Mouse (Mus musculus): ENCODE measurements around the gene Myadml2. TPM values are rescaled to one million over a fixed set of nuclear protein-coding genes. Genes with fewer than 3 reads are reported as not detected.

Gene Myadml2
- total and polyA plus RNA-seq, 3 experiments, result 0.68 TPM; not detected in 2

- no peak overlapping the region for H3K9ac ChIP-seq (ENCODE audit: insufficient read depth, low read depth)
- peaks cover 34% of the 10 kb centered on the region for H3K79me2 ChIP-seq (replicated peaks; ENCODE audit: control insufficient read depth, extremely low read depth, insufficient read depth, poor library complexity, severe bottlenecking)
- dilution Hi-C loops (cut with MboI; ENCODE audit: extremely low pct_ligation_motif_present, extremely low pct_unique_long_range_greater_than_20kb, low sequenced_read_pairs) (no loop called here), in situ Hi-C loops (cut with MboI; ENCODE audit: low pct_ligation_motif_present, low pct_unique_long_range_greater_than_20kb, low sequenced_read_pairs) (no loop called here)
- H3K4me1 ChIP-seq (ENCODE audit: control insufficient read depth in 1 of 2, insufficient read depth in 2 of 2), result peaks cover 8 to 48% of the 10 kb centered on the region in 2 experiments
- TF ChIP-seq POLR2AphosphoS2 (IDR thresholded peaks at IDR 0.05; ENCODE audit: low read depth, low read length) (no peak), TCF12 (IDR thresholded peaks at IDR 0.05; ENCODE audit: low read depth, low read length) (no peak), BHLHE40 (IDR thresholded peaks at IDR 0.05; ENCODE audit: low read depth, low read length) (no peak), USF1 (IDR thresholded peaks at IDR 0.05; ENCODE audit: low read depth, low read length) (no peak), POLR2A (IDR thresholded peaks at IDR 0.05; ENCODE audit: low read depth, low read length) (no peak), RCOR1 (conservative IDR thresholded peaks at IDR 0.05; ENCODE audit: low read depth, low read length) (no peak), MAZ (IDR thresholded peaks at IDR 0.05; ENCODE audit: low read depth, low read length) (no peak), KAT2A (IDR thresholded peaks at IDR 0.05; ENCODE audit: insufficient replicate concordance, low read length) (no peak), MXI1 (IDR thresholded peaks at IDR 0.05; ENCODE audit: low read depth, low read length) (no peak), ZMIZ1 (IDR thresholded peaks at IDR 0.05; ENCODE audit: low read depth, low read length) (no peak)
- peaks cover 60 to 80% of the 10 kb centered on the region in 2 experiments for H3K36me3 ChIP-seq (replicated peaks in 1 of 2; ENCODE audit: control insufficient read depth in 1 of 2, insufficient read depth in 1 of 2, low read length in 1 of 2)
- DNase-seq (ENCODE audit: extremely low read depth), result no peak
- no peaks in the 10 kb centered on the region for H3K27me3 ChIP-seq (replicated peaks)
- H3K27ac ChIP-seq (ENCODE audit: insufficient read depth, low read depth), result no peak overlapping the region
- no peak overlapping the region for H3K4me3 ChIP-seq (replicated peaks in 1 of 3; ENCODE audit: low read depth in 2 of 3, low read length in 2 of 3, poor library complexity in 1 of 3)
- no peak overlapping the region for H3K4me2 ChIP-seq (ENCODE audit: insufficient read depth, low read depth, poor library complexity, severe bottlenecking)
- H3K9me3 ChIP-seq (replicated peaks; ENCODE audit: low read length), result no peaks in the 10 kb centered on the region
Observed at GRCm38 (mm10) chr11:120618619-120619535, 29.1 kb downstream of the Myadml2 start.

- H3K27me3 ChIP-seq (replicated peaks), result no peaks in the 10 kb centered on the region
- peak within 1 kb of the TSS; percentile 63 for H3K4me2 ChIP-seq (ENCODE audit: insufficient read depth, low read depth, poor library complexity, severe bottlenecking)
- peak within 1 kb of the TSS; percentile 75 to 87 (median 79) for H3K4me3 ChIP-seq (replicated peaks in 1 of 3; ENCODE audit: low read depth in 2 of 3, low read length in 2 of 3, poor library complexity in 1 of 3)
- H3K4me1 ChIP-seq (ENCODE audit: control insufficient read depth in 1 of 2, insufficient read depth in 2 of 2), result peaks cover 8 to 36% of the 10 kb centered on the region in 2 experiments
- H3K36me3 ChIP-seq (replicated peaks in 1 of 2; ENCODE audit: control insufficient read depth in 1 of 2, insufficient read depth in 1 of 2, low read length in 1 of 2), result peaks cover 62 to 80% of the 10 kb centered on the region in 2 experiments
- peak; percentile 96 for DNase-seq (ENCODE audit: extremely low read depth)
- peak within 1 kb of the TSS; percentile 73 for H3K9ac ChIP-seq (ENCODE audit: insufficient read depth, low read depth)
- in situ Hi-C loops (cut with MboI; ENCODE audit: low pct_ligation_motif_present, low pct_unique_long_range_greater_than_20kb, low sequenced_read_pairs) (no loop called here), dilution Hi-C loops (cut with MboI; ENCODE audit: extremely low pct_ligation_motif_present, extremely low pct_unique_long_range_greater_than_20kb, low sequenced_read_pairs) (no loop called here)
- H3K27ac ChIP-seq (ENCODE audit: insufficient read depth, low read depth), result peak within 1 kb of the TSS; percentile 59
- H3K79me2 ChIP-seq (replicated peaks; ENCODE audit: control insufficient read depth, extremely low read depth, insufficient read depth, poor library complexity, severe bottlenecking), result peaks cover 22% of the 10 kb centered on the region
- no peaks in the 10 kb centered on the region for H3K9me3 ChIP-seq (replicated peaks; ENCODE audit: low read length)
- TF ChIP-seq RAD21 (IDR thresholded peaks at IDR 0.05; ENCODE audit: low read depth, low read length) (no peak), RCOR1 (conservative IDR thresholded peaks at IDR 0.05; ENCODE audit: low read depth, low read length) (no peak; the same call in 1 of the 2 replicates), CHD1 (IDR thresholded peaks at IDR 0.05; ENCODE audit: low read depth, low read length) (no peak), ZMIZ1 (IDR thresholded peaks at IDR 0.05; ENCODE audit: low read depth, low read length) (peak; percentile 94), ELF1 (IDR thresholded peaks at IDR 0.05; ENCODE audit: low read depth, low read length) (peak; percentile 49), NELFE (IDR thresholded peaks at IDR 0.05; ENCODE audit: low read depth, low read length) (peak; percentile 95), SIN3A (IDR thresholded peaks at IDR 0.05; ENCODE audit: low read length) (peak; percentile 92), ZKSCAN1 (IDR thresholded peaks at IDR 0.05; ENCODE audit: borderline replicate concordance, low read depth, low read length) (no peak), CTCF (conservative IDR thresholded peaks at IDR 0.05 in 1 of 2, IDR thresholded peaks at IDR 0.05 in 1 of 2; ENCODE audit: low read depth in 2 of 2, low read length in 2 of 2) (no peak), POLR2A (IDR thresholded peaks at IDR 0.05; ENCODE audit: low read depth, low read length) (peak; percentile 96), TBP (conservative IDR thresholded peaks at IDR 0.05; ENCODE audit: low read depth, low read length) (peak; percentile 52; the same call in 1 of the 2 replicates), USF2 (conservative IDR thresholded peaks at IDR 0.05; ENCODE audit: low read depth, low read length) (no peak), EP300 (IDR thresholded peaks at IDR 0.05; ENCODE audit: low read length) (no peak), POLR2AphosphoS2 (IDR thresholded peaks at IDR 0.05; ENCODE audit: low read depth, low read length) (peak; percentile 99), TCF12 (IDR thresholded peaks at IDR 0.05; ENCODE audit: low read depth, low read length) (peak; percentile 73), ZNF384 (IDR thresholded peaks at IDR 0.05; ENCODE audit: low read depth, low read length) (no peak), UBTF (IDR thresholded peaks at IDR 0.05; ENCODE audit: low read depth, low read length) (peak; percentile 17; the same call in 1 of the 2 replicates), HCFC1 (IDR thresholded peaks at IDR 0.05; ENCODE audit: low read depth, low read length) (peak; percentile 66), NRF1 (IDR thresholded peaks at IDR 0.05; ENCODE audit: low read depth, low read length) (peak; percentile 90), MAX (IDR thresholded peaks at IDR 0.05; ENCODE audit: low read length) (peak; percentile 86), MAZ (IDR thresholded peaks at IDR 0.05; ENCODE audit: low read depth, low read length) (peak; percentile 78), GABPA (IDR thresholded peaks at IDR 0.05; ENCODE audit: insufficient replicate concordance, low read depth, low read length) (no peak), CHD2 (IDR thresholded peaks at IDR 0.05; ENCODE audit: low read length) (peak; percentile 79), ZC3H11A (IDR thresholded peaks at IDR 0.05; ENCODE audit: low read depth, low read length) (no peak), MXI1 (IDR thresholded peaks at IDR 0.05; ENCODE audit: low read depth, low read length) (peak; percentile 87), USF1 (IDR thresholded peaks at IDR 0.05; ENCODE audit: low read depth, low read length) (no peak; the same call in 1 of the 2 replicates)
Observed at GRCm38 (mm10) chr11:120617519-120618112, 30.3 kb downstream of the Myadml2 start, which contains the start of gene Pcyt2. Gene Pcyt2 (minus strand): TSS chr11:120617936.
